Mouse (Mus musculus): ENCODE data around the gene Yme1l1. TPM values are rescaled to one million over a fixed set of nuclear protein-coding genes. Genes with fewer than 3 reads are reported as not detected.

Gene Yme1l1
- polyA plus RNA-seq (2012; ENCODE audit: insufficient read depth, insufficient read length, missing spikeins) = 48.7 and 55.2 TPM in 2 replicates

- Histone ChIP-seq H3K27ac (ENCODE audit: insufficient read depth, low read depth, low read length) (peak within 1 kb of the TSS; percentile 99), H3K4me1 (ENCODE audit: control insufficient read depth, insufficient read depth, low read length) (peaks cover 11% of the 10 kb centered on the region), H3K4me3 (ENCODE audit: insufficient read depth, low read length) (peak within 1 kb of the TSS; percentile 90)
- TF ChIP-seq POLR2A (IDR thresholded peaks at IDR 0.05; ENCODE audit: borderline replicate concordance, low read depth, low read length) (peak; percentile 53; the same call in 1 of the 2 replicates), CTCF (IDR thresholded peaks at IDR 0.05; ENCODE audit: low read depth, low read length) (no peak)
These were observed at the start of gene Yme1l1, which contains the start of gene Mastl for GRCm38 (mm10) chr2:23155777-23156607. Gene Yme1l1, plus strand, starts transcription at chr2:23156369. Gene Mastl, minus strand, starts transcription at chr2:23156024.

- no peak overlapping the region for H3K27ac ChIP-seq (ENCODE audit: insufficient read depth, low read depth, low read length)
- no peaks in the 10 kb centered on the region for H3K4me1 ChIP-seq (ENCODE audit: control insufficient read depth, insufficient read depth, low read length)
- no peak overlapping the region for H3K4me3 ChIP-seq (ENCODE audit: insufficient read depth, low read length)
- TF ChIP-seq POLR2A (IDR thresholded peaks at IDR 0.05; ENCODE audit: borderline replicate concordance, low read depth, low read length) (no peak), CTCF (IDR thresholded peaks at IDR 0.05; ENCODE audit: low read depth, low read length) (no peak)
These were observed 36.6 kb upstream of the Yme1l1 start for GRCm38 (mm10) chr2:23119573-23119972.

- TF ChIP-seq CTCF (IDR thresholded peaks at IDR 0.05; ENCODE audit: low read depth, low read length) (no peak), POLR2A (IDR thresholded peaks at IDR 0.05; ENCODE audit: borderline replicate concordance, low read depth, low read length) (no peak)
- peak overlapping the region; percentile 40 for H3K27ac ChIP-seq (ENCODE audit: insufficient read depth, low read depth, low read length)
- peak overlapping the region; percentile 90 for H3K4me3 ChIP-seq (ENCODE audit: insufficient read depth, low read length)
- H3K4me1 ChIP-seq (ENCODE audit: control insufficient read depth, insufficient read depth, low read length) = peaks cover 11% of the 10 kb centered on the region
These were observed 959 bp upstream of the Yme1l1 start for GRCm38 (mm10) chr2:23155199-23155621.

DNA sequence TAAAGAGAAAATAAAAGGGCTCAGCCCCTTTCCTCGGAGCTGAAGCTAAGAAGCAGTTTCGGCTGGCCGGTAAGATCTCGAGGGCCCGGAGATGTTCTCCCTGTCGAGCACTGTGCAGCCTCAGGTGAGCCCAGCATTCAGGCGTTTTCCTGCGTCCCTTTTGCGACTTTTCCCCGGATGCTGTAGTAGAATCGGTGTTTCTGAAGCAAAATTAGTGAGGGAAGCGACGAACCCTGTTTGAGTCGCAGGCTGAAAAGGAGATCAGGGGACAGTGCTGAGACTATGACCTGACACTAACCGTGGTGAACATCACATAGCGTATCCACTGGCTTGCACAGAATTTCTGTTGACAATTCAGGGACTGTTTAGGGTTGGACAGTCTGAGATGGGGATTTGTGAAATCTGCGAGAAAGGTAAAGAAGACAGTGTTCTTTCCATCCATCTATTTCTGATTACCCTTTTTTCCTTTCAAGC is 476 bp downstream of the Yme1l1 start:
- H3K4me1 ChIP-seq (ENCODE audit: control insufficient read depth, insufficient read depth, low read length) = peaks cover 11% of the 10 kb centered on the region
- TF ChIP-seq CTCF (IDR thresholded peaks at IDR 0.05; ENCODE audit: low read depth, low read length) (no peak), POLR2A (IDR thresholded peaks at IDR 0.05; ENCODE audit: borderline replicate concordance, low read depth, low read length) (no peak)
- peak overlapping the region; percentile 87 for H3K4me3 ChIP-seq (ENCODE audit: insufficient read depth, low read length)
- peak overlapping the region; percentile 77 for H3K27ac ChIP-seq (ENCODE audit: insufficient read depth, low read depth, low read length)

- Histone ChIP-seq H3K27ac (ENCODE audit: insufficient read depth, low read depth, low read length) (no peak overlapping the region), H3K4me1 (ENCODE audit: control insufficient read depth, insufficient read depth, low read length) (peaks cover 5% of the 10 kb centered on the region), H3K4me3 (ENCODE audit: insufficient read depth, low read length) (no peak overlapping the region)
- TF ChIP-seq CTCF (IDR thresholded peaks at IDR 0.05; ENCODE audit: low read depth, low read length) (no peak), POLR2A (IDR thresholded peaks at IDR 0.05; ENCODE audit: borderline replicate concordance, low read depth, low read length) (no peak)
These were observed 16.1 kb downstream of the Yme1l1 start for GRCm38 (mm10) chr2:23172305-23172704.

DNA sequence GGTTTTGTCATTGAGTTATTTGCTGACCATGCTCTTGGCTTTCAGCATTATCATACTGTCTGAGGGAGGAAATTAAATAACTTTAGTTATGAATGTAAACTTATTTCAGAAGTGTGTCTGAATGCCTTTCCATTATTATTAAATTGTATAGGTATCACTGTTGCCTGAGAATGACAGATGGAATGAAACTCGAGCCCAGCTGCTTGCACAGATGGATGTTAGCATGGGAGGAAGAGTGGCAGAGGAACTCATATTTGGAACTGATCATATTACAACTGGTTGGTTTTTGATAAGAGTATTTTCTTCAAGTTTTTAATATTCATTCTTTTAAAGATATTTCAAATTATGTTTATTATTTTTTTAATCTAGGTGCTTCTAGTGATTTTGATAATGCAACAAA is 38.2 kb downstream of the Yme1l1 start:
- Histone ChIP-seq H3K4me3 (ENCODE audit: insufficient read depth, low read length) (no peak overlapping the region), H3K27ac (ENCODE audit: insufficient read depth, low read depth, low read length) (no peak overlapping the region), H3K4me1 (ENCODE audit: control insufficient read depth, insufficient read depth, low read length) (no peaks in the 10 kb centered on the region)
- TF ChIP-seq POLR2A (IDR thresholded peaks at IDR 0.05; ENCODE audit: borderline replicate concordance, low read depth, low read length) (no peak), CTCF (IDR thresholded peaks at IDR 0.05; ENCODE audit: low read depth, low read length) (no peak)

GRCm38 (mm10) chr2:23201034-23201433 is 44.9 kb downstream of the Yme1l1 start:
- H3K4me3 ChIP-seq (ENCODE audit: insufficient read depth, low read length) = no peak overlapping the region
- no peak for TF ChIP-seq CTCF (IDR thresholded peaks at IDR 0.05; ENCODE audit: low read depth, low read length)
- no peak for TF ChIP-seq POLR2A (IDR thresholded peaks at IDR 0.05; ENCODE audit: borderline replicate concordance, low read depth, low read length)
- no peaks in the 10 kb centered on the region for H3K4me1 ChIP-seq (ENCODE audit: control insufficient read depth, insufficient read depth, low read length)
- no peak overlapping the region for H3K27ac ChIP-seq (ENCODE audit: insufficient read depth, low read depth, low read length)

DNA sequence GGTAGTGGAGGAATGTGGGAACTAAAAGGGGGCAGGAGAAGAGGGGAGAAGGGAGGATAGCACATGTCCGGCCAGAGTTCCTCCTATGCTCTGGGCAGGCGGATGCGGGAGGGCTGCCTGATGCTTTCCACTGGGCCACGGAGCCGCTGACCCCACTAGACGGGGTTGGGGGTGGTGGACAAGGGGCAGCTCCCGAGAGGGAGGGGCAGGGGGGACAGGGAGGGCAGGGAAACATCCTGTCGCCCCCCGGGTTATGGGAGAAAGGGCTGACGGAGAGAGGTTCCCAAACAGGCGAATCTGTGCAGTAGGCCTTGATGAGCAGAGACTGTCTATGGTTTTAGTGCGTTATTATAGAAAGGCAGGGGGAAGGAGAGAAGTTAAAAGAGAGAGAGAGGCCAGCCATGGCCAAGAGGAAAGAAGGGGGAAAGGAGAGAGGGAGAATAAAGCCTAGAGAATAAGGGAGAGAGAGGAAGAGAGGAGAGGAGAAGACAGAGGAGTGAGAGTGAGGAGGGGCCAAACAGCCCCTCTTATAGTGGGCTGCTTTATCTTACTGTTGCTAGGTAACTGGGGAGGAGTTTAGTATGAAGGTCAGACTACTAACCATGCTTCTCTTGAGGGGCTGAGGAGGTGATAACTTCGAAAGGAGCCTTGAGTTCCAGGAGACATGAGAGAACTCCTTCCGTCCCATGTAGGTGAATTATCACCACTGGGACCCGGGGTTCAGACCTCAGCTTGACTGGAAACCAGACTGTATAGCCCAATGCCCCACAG is 46.9 kb downstream of the Yme1l1 start:
- TF ChIP-seq POLR2A (IDR thresholded peaks at IDR 0.05; ENCODE audit: borderline replicate concordance, low read depth, low read length) = no peak
- TF ChIP-seq CTCF (IDR thresholded peaks at IDR 0.05; ENCODE audit: low read depth, low read length) = no peak
- H3K4me3 ChIP-seq (ENCODE audit: insufficient read depth, low read length) = no peak overlapping the region
- no peak overlapping the region for H3K27ac ChIP-seq (ENCODE audit: insufficient read depth, low read depth, low read length)
- H3K4me1 ChIP-seq (ENCODE audit: control insufficient read depth, insufficient read depth, low read length) = no peaks in the 10 kb centered on the region

DNA sequence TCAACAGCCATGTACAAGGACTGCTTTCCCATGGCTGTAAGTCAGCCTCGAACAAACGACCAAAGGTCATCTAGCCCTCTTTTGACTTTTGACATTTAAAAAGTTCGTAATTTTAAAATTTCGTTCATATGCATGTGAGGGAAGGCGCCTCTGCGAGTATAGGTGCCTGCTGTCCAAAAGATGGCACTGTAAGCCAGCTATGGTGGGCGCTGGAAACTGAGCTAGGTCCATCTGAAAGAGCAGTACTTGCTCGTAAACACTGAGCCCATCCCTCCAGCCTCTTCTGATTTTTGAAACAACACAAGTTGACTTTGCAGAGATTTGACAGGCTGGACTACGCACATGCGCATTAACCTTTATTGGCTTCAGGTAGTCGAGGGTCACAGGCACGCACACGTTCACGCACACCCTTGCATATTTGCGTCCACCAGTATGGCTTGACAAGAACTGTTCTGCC is 50.9 kb downstream of the Yme1l1 start, which contains the start of gene 4931423N10Rik:
Gene 4931423N10Rik (plus strand): TSS at position 407 of the 457 bp plus-strand sequence.
- Histone ChIP-seq H3K27ac (ENCODE audit: insufficient read depth, low read depth, low read length) (no peak within 1 kb of the TSS), H3K4me1 (ENCODE audit: control insufficient read depth, insufficient read depth, low read length) (no peaks in the 10 kb centered on the region), H3K4me3 (ENCODE audit: insufficient read depth, low read length) (no peak within 1 kb of the TSS)
- no peak for TF ChIP-seq POLR2A (IDR thresholded peaks at IDR 0.05; ENCODE audit: borderline replicate concordance, low read depth, low read length)
- TF ChIP-seq CTCF (IDR thresholded peaks at IDR 0.05; ENCODE audit: low read depth, low read length) = no peak

All from bone marrow macrophage, adult 2 months (primary cell).